Mouse (Mus musculus) adrenal gland, postnatal 36 days (tissue): ENCODE results near the gene Tfip11. TPM values are rescaled to one million over a fixed set of nuclear protein-coding genes. Genes with fewer than 3 reads are reported as not detected.

Experiments
- DNase-seq, 2 experiments: peaks; one replicate each; pipeline ENCODE4 v3.0.0; 2021; ENCODE audit warnings: mixed read lengths in 1 of 2
- total RNA-seq, 2 experiments: library from RNA; stranded (reverse); gene quantifications; 2 replicates each; pipeline ENCODE4 v1.2.3; 2021

The Tfip11 gene
- total RNA-seq, 2 experiments from 2014 or later: 36.3 to 37.8 TPM

GRCm38 (mm10) chr5:112320379-112320778 is 5.8 kb upstream of the Tfip11 start:
- DNase-seq: no peak

GRCm38 (mm10) chr5:112320936-112321335 is 5.2 kb upstream of the Tfip11 start:
- no peak for DNase-seq

GRCm38 (mm10) chr5:112321376-112321775 is 4.8 kb upstream of the Tfip11 start:
- DNase-seq: no peak

- peak; percentile 46 to 48 for DNase-seq
Observed at GRCm38 (mm10) chr5:112323246-112323645, 2.9 kb upstream of the Tfip11 start.

- DNase-seq: peak; percentile 78 to 88
Observed at GRCm38 (mm10) chr5:112324637-112325545, 1.3 kb upstream of the Tfip11 start.

- no peak for DNase-seq
Observed at GRCm38 (mm10) chr5:112326446-112327009, 370 bp downstream of the Tfip11 start.

- no peak for DNase-seq
Observed at GRCm38 (mm10) chr5:112327854-112328253, 1.7 kb downstream of the Tfip11 start.

- DNase-seq: no peak
Observed at GRCm38 (mm10) chr5:112329805-112330564, 3.8 kb downstream of the Tfip11 start.

GRCm38 (mm10) chr5:112335473-112335872 is 9.3 kb downstream of the Tfip11 start:
- DNase-seq: peak; percentile 65 to 75

GRCm38 (mm10) chr5:112337004-112337403 is 10.8 kb downstream of the Tfip11 start:
- DNase-seq: no peak

- DNase-seq: no peak
Observed at GRCm38 (mm10) chr5:112339215-112339614, 13.1 kb downstream of the Tfip11 start.

- DNase-seq: peak; percentile 91 to 92
Observed at GRCm38 (mm10) chr5:112342463-112343204, 16.5 kb downstream of the Tfip11 start, which contains the start of the genes Srrd and Hps4. Gene Srrd (minus strand): TSS chr5:112343040. Gene Hps4 (plus strand): TSS chr5:112343083.

- no peak for DNase-seq
Observed at GRCm38 (mm10) chr5:112343205-112343595, 17.0 kb downstream of the Tfip11 start.

- DNase-seq: no peak
Observed at GRCm38 (mm10) chr5:112344092-112344960, 18.2 kb downstream of the Tfip11 start.

GRCm38 (mm10) chr5:112346211-112346965 is 20.2 kb downstream of the Tfip11 start:
- no peak for DNase-seq

GRCm38 (mm10) chr5:112349169-112349568 is 23.0 kb downstream of the Tfip11 start:
- no peak for DNase-seq

GRCm38 (mm10) chr5:112355493-112355892 is 29.3 kb downstream of the Tfip11 start:
- DNase-seq: no peak

GRCm38 (mm10) chr5:112355910-112356309 is 29.8 kb downstream of the Tfip11 start, which contains the start of gene Gm6583:
Gene Gm6583 (minus strand): TSS chr5:112356033.
- no peak for DNase-seq

- DNase-seq: peak; percentile 11 to 43
Observed at GRCm38 (mm10) chr5:112356322-112356721, 30.2 kb downstream of the Tfip11 start.

- no peak for DNase-seq
Observed at GRCm38 (mm10) chr5:112359520-112359919, 33.4 kb downstream of the Tfip11 start.
